Mouse (Mus musculus) limb, embryonic 12.5 days (tissue): ENCODE results near the gene Lbhd1. TPM values are rescaled to one million over a fixed set of nuclear protein-coding genes. Genes with fewer than 3 reads are reported as not detected.

Experiments used
- ATAC-seq: fragments of 200-750 bp; cut with Nextera tagmentation; 2 replicates; pipeline ENCODE4 v1.8.0; 2017; ENCODE audit warnings: low read depth, moderate TSS enrichment; ENCODE audit not compliant: insufficient number of reproducible peaks, insufficient read depth, low FRiP score, low TSS enrichment
- H3K27ac ChIP-seq: fragments of 300-500 bp; sonication (generic); 2 replicates; pipeline ENCODE4 v1.5.1; 2016; ENCODE audit warnings: mild to moderate bottlenecking, moderate library complexity
- H3K27me3 ChIP-seq: fragments of 300-500 bp; sonication (generic); 2 replicates; pipeline ENCODE4 v1.6.1; 2016; ENCODE audit warnings: mild to moderate bottlenecking, moderate library complexity
- H3K36me3 ChIP-seq: fragments of 300-500 bp; sonication (generic); 2 replicates; pipeline ENCODE4 v1.6.1; 2016; ENCODE audit warnings: mild to moderate bottlenecking, moderate library complexity
- H3K4me1 ChIP-seq: fragments of 300-500 bp; sonication (generic); replicated peaks from 2 replicates; pipeline ENCODE4 v1.6.1; 2016
- H3K4me2 ChIP-seq: fragments of 300-500 bp; sonication (generic); 2 replicates; pipeline ENCODE4 v1.6.1; 2016; ENCODE audit warnings: mild to moderate bottlenecking, moderate library complexity
- H3K4me3 ChIP-seq: fragments of 300-500 bp; sonication (generic); replicated peaks from 2 replicates; pipeline ENCODE4 v1.5.1; 2016; ENCODE audit warnings: mild to moderate bottlenecking
- H3K9ac ChIP-seq: fragments of 300-500 bp; sonication (generic); replicated peaks from 2 replicates; pipeline ENCODE4 v1.6.1; 2016; ENCODE audit warnings: mild to moderate bottlenecking, moderate library complexity
- H3K9me3 ChIP-seq: fragments of 300-500 bp; sonication (generic); 2 replicates; pipeline ENCODE4 v1.6.1; 2016; ENCODE audit warnings: mild to moderate bottlenecking, moderate library complexity
- WGBS: fragments of 180-500 bp; shearing (Covaris S2); methylation state at CpG from one replicate; pipeline ENCODE4 v1.1.7; 2016; 5-methylcytosine and 5-hydroxymethylcytosine counted together
- polyA plus RNA-seq: library from polyadenylated mRNA; unstranded; fragments of >200 nt; fragmentation: Nextera tagmentation; extraction: Ambion mirVana; gene quantifications from 2 replicates; pipeline ENCODE4 v1.2.1, GENCODE M21; 2016

The Lbhd1 gene
- polyA plus RNA-seq, 1 experiment from 2014 or later = 112 TPM

DNA sequence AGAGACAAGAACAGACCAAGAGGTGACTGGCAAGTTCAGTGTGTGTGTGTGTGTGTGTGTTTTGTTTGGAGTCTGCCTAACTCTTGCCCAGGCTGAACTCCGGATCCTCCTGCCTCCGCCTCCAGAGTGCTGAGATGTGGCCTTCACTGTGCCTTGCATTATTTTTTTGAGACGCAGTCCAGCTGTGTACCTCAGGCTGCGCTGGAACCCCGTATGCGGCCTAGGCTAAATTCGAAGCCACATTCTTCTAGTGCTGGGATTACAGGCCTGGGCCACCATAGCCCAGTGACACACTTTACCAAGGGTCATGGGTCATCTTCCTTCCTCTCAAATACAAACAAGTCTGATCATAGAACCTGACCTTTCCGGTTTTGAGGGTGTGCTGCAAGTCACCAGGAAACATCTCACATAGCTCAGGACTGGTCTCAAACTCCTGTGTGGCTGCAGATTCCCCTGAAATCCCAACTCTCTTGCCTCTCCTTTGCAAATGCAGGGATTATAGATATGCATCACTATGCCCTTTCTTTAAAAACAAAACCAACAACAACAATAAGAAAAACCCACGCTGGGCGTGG lies 11.2 kb upstream of the Lbhd1 start:
- Histone ChIP-seq H3K9ac (peak overlapping the region; percentile 90), H3K27ac (peak overlapping the region; percentile 72; the same call in 1 of the 2 replicates), H3K27me3 (no peaks in the 10 kb centered on the region), H3K36me3 (peaks cover 49% of the 10 kb centered on the region), H3K4me1 (peaks cover 8% of the 10 kb centered on the region), H3K4me3 (peak overlapping the region; percentile 98), H3K9me3 (no peaks in the 10 kb centered on the region), H3K4me2 (peak overlapping the region; percentile 91)
- WGBS = 82% methylated on average over 10 of the region's 10 CpGs
- ATAC-seq = no peak

DNA sequence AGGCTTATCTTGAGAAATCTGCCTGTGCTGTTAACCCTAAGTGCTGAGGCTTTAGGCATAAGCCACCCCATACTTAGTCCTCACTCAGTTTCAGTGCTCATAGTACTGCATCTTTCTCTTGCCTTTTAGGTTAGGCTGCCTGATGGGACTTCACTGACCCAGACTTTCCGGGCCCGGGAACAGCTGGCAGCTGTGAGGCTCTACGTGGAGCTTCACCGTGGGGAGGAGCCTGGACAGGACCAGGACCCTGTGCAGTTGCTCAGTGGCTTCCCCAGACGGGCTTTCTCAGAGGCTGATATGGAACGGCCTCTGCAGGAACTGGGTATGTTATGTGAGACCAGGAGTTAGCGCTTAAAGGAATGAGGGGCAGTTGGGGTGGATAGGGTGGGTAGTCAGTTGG lies 8.5 kb upstream of the Lbhd1 start:
- Histone ChIP-seq H3K27ac (no peak overlapping the region), H3K9ac (no peak overlapping the region; the same call in 1 of the 2 replicates), H3K4me2 (no peak overlapping the region), H3K9me3 (no peaks in the 10 kb centered on the region), H3K36me3 (peaks cover 62% of the 10 kb centered on the region), H3K4me1 (peaks cover 15% of the 10 kb centered on the region), H3K27me3 (no peaks in the 10 kb centered on the region), H3K4me3 (no peak overlapping the region)
- ATAC-seq = no peak
- 91% methylated on average over 7 of the region's 7 CpGs for WGBS

DNA sequence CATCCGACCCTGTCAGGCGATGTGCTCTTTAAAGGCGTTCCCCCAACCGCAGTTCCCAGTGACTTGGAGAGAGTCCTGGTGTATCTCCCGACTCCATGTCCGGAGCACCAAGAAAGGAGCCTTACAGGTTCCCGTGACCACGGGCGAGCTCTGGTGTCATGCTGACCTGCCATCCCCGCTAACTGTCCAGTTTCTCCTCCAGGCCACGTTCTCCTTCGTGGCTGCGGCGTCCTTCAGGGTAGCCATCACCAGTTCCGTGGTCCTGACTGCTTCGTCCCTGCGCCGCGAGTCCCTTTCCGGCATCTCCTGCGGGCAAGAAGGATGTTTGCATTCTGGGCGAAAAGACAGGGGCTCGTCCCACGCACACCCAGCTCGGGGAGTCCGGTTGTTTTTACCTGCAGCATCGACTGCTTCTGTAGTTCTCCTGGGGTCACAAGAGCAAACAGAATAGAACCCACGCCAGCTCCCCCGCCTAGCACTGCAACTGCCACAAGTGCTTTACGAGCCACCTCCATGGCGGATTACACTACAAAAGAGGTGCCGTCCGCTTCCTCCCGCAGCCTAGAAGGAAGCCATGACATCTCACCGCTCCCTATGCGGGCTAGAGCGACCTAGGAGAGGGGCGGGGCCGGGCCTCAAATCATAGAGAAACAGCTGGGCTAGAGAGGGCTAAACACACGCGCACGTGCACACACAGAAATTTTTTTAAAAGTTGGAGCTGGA lies 3.1 kb upstream of the Lbhd1 start, which contains the start of gene Uqcc3:
Gene Uqcc3, minus strand, starts transcription at position 613 of the 723 bp plus-strand sequence.
- peak; percentile 95 for ATAC-seq
- Histone ChIP-seq H3K4me2 (peak within 1 kb of the TSS; percentile 87), H3K27ac (peak within 1 kb of the TSS; percentile 82), H3K9ac (peak within 1 kb of the TSS; percentile 90), H3K4me3 (peak within 1 kb of the TSS; percentile 83), H3K4me1 (peaks cover 8% of the 10 kb centered on the region), H3K36me3 (peaks cover 32% of the 10 kb centered on the region), H3K27me3 (no peaks in the 10 kb centered on the region), H3K9me3 (no peaks in the 10 kb centered on the region)
- under 1% methylated on average over 42 of the region's 42 CpGs for WGBS

DNA sequence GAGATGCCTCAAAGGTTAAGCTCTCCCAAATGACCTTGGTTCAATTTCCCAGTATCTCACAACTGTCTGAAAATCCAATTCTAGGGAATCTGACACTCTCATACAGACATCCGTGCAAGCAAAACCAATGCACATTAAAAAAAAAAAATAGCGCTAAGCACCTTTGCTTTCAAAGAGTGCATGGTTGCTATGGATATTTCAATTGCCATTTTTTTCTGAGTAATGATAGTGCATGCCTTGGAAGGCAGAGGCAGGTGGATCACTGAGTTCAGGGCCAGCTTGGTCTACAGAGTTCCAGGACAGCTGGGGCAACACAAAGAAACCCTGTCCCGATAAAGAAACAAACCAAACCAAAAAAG lies 2.5 kb upstream of the Lbhd1 start:
- Histone ChIP-seq H3K27ac (no peak overlapping the region; the same call in 1 of the 2 replicates), H3K36me3 (peaks cover 27% of the 10 kb centered on the region), H3K4me3 (peak overlapping the region; percentile 83), H3K9ac (peak overlapping the region; percentile 90), H3K4me2 (peak overlapping the region; percentile 87), H3K9me3 (no peaks in the 10 kb centered on the region), H3K4me1 (peaks cover 8% of the 10 kb centered on the region), H3K27me3 (no peaks in the 10 kb centered on the region)
- WGBS = 22% methylated on average over 3 of the region's 3 CpGs
- no peak; the same call in 1 of the 2 replicates for ATAC-seq

DNA sequence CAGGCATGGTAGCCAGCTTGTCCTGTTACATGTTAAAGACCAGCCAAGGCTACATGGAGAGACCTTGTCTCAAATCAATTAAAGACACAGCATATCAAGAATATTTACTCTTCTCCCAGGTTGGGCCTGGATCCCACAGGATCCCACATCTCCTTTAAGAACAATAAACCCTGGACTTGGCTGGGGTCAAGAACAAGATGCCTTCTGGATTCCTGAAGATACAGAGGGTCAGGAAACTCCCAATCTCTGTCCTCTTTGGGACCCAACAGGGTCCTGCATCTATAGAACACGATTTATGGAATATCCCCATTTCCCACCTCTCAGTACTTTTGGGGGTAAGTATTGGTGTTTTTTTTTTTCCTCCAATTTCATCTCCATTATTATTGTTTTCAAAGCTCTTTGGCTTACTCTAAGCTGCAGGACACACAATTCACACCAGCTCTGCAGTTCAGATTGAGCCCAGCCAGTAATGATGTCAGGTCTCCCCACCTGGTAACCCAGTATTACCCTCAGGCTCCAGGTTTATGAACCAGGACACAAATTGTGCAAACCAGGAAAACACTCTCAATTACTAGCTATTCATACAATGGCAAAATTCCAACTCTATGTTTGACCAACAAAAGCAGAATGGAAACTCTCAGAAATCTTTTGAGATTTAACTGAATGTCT lies 3.5 kb downstream of the Lbhd1 start:
- Histone ChIP-seq H3K9me3 (no peaks in the 10 kb centered on the region), H3K36me3 (peaks cover 15% of the 10 kb centered on the region), H3K9ac (no peak overlapping the region), H3K27me3 (no peaks in the 10 kb centered on the region), H3K4me2 (peak overlapping the region; percentile 77), H3K4me1 (peaks cover 8% of the 10 kb centered on the region), H3K27ac (peak overlapping the region; percentile 93), H3K4me3 (peak overlapping the region; percentile 71; the same call in 1 of the 2 replicates)
- no peak for ATAC-seq
- 51% methylated on average over 1 of the region's 1 CpGs for WGBS

DNA sequence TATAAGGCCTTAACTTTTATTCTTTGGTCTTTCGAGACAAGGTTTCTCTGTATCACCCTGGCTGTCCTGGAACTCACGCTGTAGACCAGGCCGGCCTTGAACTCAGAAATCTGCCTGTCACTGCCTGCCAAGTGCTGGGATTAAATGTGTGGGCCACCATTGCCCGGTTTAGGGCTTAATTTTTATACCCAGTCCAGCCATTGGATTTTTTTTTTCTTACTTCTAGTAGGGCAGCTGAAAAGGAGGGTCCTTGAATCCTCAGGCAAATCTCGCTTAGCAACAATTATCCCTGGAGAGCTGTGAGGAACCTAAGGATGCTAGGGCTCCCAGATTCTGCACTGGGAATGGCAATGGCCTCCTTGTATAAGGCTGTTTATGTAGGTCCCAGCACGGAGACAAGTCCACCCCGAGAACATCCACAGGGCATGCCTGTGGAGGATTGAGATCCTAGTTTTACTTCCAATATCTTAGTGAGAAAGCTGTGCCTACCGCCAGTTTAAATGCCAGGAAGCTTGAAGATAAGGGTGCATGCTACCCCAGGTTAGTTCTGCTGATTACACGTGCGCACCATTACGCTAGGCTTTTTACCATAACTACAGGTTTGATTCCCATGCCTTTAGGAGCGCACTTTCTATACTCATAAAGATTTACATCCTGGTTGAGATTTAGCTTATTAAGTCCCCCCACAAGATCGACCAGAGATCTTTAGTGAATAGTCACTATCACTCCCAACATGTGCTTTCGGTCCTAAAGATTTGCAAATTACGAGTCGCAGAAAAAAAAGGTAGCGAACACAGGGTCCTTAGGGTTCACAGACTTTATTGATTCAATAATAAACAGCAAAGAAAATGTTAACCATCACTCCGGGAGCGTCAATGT lies 4.3 kb downstream of the Lbhd1 start:
- Histone ChIP-seq H3K4me2 (peak overlapping the region; percentile 77), H3K27ac (peak overlapping the region; percentile 93), H3K9ac (peak overlapping the region; percentile 89), H3K4me3 (peak overlapping the region; percentile 71), H3K27me3 (no peaks in the 10 kb centered on the region), H3K9me3 (no peaks in the 10 kb centered on the region), H3K4me1 (peaks cover 8% of the 10 kb centered on the region), H3K36me3 (peaks cover 15% of the 10 kb centered on the region)
- 15% methylated on average over 19 of the region's 19 CpGs for WGBS
- ATAC-seq = no peak

DNA sequence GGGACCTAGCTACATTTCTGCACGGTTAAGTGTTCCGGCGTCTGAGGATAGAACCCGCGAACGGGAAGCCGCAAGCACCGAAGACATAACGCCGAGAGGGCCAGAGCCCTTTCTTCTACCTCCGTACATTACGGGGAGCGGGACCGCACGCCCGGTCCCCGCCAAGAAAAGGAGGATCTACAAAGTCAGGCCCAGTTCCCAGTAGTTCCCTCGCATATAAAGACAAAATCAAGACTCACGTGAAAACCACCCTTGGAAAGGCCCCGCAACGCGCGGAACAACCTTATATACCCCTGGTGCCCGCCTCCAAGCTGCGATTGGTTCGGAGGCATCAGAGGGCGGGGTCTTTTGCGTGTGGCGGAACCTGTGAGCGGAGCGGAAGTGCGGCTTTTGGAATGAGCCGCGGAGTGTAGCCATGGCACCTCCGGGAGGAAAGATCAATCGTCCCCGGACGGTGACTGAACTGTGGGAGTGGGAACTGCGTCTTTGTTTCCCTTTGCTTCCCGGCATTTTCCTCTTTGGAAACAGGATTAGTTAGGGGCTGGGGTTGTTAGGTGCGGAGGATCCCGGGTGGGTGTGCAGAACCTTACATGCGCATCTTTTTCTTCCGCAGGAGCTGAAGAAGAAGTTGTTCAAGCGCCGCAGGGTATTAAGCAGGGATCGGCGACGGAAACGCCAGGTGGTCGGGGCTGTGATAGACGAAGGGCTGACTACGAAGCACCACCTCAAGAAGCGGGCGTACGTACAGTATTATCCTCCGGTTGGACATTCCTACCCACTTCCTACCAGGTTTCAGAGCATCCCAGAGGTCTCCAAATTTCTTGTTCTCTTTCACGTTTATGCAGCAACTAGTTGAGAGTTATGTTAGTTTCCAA lies 5.2 kb downstream of the Lbhd1 start, which contains the start of the genes 1810009A15Rik and Gm49416:
Gene 1810009A15Rik, plus strand, starts transcription at position 343 of the 875 bp plus-strand sequence.
Gene Gm49416, plus strand, starts transcription at position 416 of the 875 bp plus-strand sequence.
- Histone ChIP-seq H3K27me3 (no peaks in the 10 kb centered on the region), H3K4me1 (peaks cover 10% of the 10 kb centered on the region), H3K9ac (peak within 1 kb of the TSS; percentile 89), H3K27ac (peak within 1 kb of the TSS; percentile 93), H3K9me3 (no peaks in the 10 kb centered on the region), H3K4me2 (peak within 1 kb of the TSS; percentile 77), H3K36me3 (peaks cover 15% of the 10 kb centered on the region), H3K4me3 (peak within 1 kb of the TSS; percentile 71)
- under 1% methylated on average over 58 of the region's 58 CpGs for WGBS
- peak; percentile 94 for ATAC-seq

DNA sequence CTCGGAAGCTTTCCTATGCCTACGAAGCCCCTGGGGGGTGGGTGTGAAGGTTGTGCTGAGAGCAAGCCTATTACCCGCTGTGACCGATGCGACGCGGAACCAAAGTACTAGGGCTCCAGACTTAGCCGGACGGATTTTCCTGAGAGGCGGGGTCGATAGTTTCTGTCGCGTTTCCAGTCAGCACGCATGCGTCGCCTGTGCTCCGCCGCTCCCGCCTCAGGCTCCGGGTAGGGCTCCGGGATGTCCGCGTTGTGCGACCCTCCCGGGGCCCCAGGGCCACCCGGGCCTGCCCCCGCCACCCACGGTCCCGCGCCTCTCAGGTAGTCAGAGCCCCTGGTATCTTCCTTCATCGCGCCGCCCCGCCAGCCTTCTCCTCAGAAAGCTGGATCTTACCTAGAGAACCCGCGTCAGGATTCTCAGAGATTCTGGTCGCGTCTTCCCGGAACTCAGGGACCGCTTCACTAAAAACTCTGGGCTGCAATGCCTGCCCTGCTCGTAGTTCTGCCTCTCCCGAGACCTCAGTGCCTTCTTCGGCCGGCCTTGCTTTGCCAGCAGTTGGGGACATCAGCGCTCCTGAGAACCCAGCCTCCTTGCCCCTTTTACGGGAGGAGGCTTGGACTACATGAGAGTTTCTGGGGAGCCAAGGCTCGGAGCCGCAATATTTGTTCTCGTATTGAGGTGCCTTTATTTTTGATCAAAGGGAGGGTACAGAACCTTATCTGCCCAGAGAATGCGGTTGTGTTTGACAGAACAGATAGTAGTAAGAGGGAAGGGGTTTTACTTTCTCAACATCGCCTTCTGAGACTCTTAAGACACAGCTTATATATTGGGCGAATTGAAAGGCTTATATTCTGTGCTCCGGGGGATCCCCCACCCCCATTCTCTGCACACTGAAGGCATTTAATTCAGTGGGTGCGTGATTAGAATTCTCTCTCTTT lies 9.6 kb downstream of the Lbhd1 start, which contains the start of gene Ints5:
Gene Ints5, plus strand, starts transcription at position 177 of the 938 bp plus-strand sequence.
- Histone ChIP-seq H3K4me3 (peak within 1 kb of the TSS; percentile 86), H3K4me2 (peak within 1 kb of the TSS; percentile 70), H3K27ac (peak within 1 kb of the TSS; percentile 87), H3K36me3 (peaks cover 44% of the 10 kb centered on the region), H3K9ac (peak within 1 kb of the TSS; percentile 93), H3K4me1 (peaks cover 23% of the 10 kb centered on the region), H3K9me3 (no peaks in the 10 kb centered on the region), H3K27me3 (no peaks in the 10 kb centered on the region)
- 3% methylated on average over 54 of the region's 54 CpGs for WGBS
- ATAC-seq = peak; percentile 21; the same call in 1 of the 2 replicates

DNA sequence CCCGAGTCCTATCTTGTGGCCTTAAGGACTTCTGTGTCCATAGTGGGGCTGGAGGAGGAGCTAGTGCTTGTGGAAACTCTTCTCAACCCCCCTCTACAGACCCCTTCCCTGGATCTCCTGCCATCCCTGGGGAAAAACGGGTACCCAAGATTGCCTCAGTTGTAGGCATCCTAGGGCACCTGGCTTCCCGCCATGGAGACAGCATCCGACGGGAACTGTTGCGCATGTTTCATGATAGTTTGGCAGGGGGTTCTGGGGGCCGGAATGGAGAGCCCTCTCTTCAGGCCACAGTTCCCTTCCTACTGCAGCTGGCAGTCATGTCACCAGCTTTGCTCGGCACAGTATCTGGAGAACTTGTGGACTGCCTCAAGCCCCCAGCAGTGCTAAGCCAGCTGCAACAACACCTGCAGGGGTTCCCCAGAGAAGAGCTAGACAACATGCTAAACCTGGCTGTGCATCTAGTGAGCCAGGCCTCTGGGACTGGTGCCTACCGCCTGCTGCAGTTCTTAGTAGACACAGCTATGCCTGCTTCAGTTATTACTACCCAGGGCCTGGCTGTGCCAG lies 11.9 kb downstream of the Lbhd1 start:
- H3K27ac ChIP-seq = no peak overlapping the region
- H3K4me1 ChIP-seq = peaks cover 32% of the 10 kb centered on the region
- H3K4me3 ChIP-seq = no peak overlapping the region
- ATAC-seq = no peak
- H3K27me3 ChIP-seq = no peaks in the 10 kb centered on the region
- H3K9ac ChIP-seq = no peak overlapping the region
- H3K4me2 ChIP-seq = no peak overlapping the region
- H3K9me3 ChIP-seq = no peaks in the 10 kb centered on the region
- 87% methylated on average over 9 of the region's 9 CpGs for WGBS
- H3K36me3 ChIP-seq = peaks cover 40% of the 10 kb centered on the region
